Mouse (Mus musculus): ENCODE results near the gene Jak1. TPM values are rescaled to one million over a fixed set of nuclear protein-coding genes. Genes with fewer than 3 reads are reported as not detected.

Gene Jak1
- polyA plus RNA-seq, 2 experiments = 19.8 to 38.2 TPM

GRCm38 (mm10) chr4:101234753-101235152, 30.3 kb downstream of the Jak1 start:
- Histone ChIP-seq H3K9me3 (ENCODE audit: control insufficient read depth, low read length) (no peaks in the 10 kb centered on the region), H3K27ac (peak overlapping the region; percentile 66), H3K4me2 (ENCODE audit: low read depth) (peak overlapping the region; percentile 8), H3K4me3 (ENCODE audit: insufficient read depth in 1 of 2, low read depth in 2 of 2, low read length in 2 of 2) (no peak overlapping the region), H3K4me1 (replicated peaks; ENCODE audit: control insufficient read depth in 2 of 2, insufficient read depth in 2 of 2, low read length in 1 of 2) (peaks cover 47 to 56% of the 10 kb centered on the region in 2 experiments), H3K36me3 (replicated peaks; ENCODE audit: control insufficient read depth, insufficient read depth, low read depth) (no peaks in the 10 kb centered on the region), H3K27me3 (ENCODE audit: control insufficient read depth, insufficient read depth, low read length) (no peaks in the 10 kb centered on the region), H3K9ac (replicated peaks) (no peak overlapping the region)
- TF ChIP-seq CTCF (IDR thresholded peaks at IDR 0.05; ENCODE audit: low read depth) = no peak
- ATAC-seq (ENCODE audit: insufficient read depth) (peak; percentile 4; the same call in 1 of the 2 replicates), DNase-seq (ENCODE audit: low read depth in 3 of 3, low spot score in 3 of 3) (no peak)
- WGBS (ENCODE audit: insufficient replicate concordance) = 43% methylated on average over 1 of the region's 1 CpGs

GRCm38 (mm10) chr4:101234332-101234731, 30.8 kb downstream of the Jak1 start:
- no peak overlapping the region for H3K4me3 ChIP-seq (ENCODE audit: insufficient read depth in 1 of 2, low read depth in 2 of 2, low read length in 2 of 2)
- peaks cover 43 to 51% of the 10 kb centered on the region in 2 experiments for H3K4me1 ChIP-seq (replicated peaks; ENCODE audit: control insufficient read depth in 2 of 2, insufficient read depth in 2 of 2, low read length in 1 of 2)
- no peaks in the 10 kb centered on the region for H3K9me3 ChIP-seq (ENCODE audit: control insufficient read depth, low read length)
- DNase-seq (ENCODE audit: low read depth in 3 of 3, low spot score in 3 of 3) = no peak
- peak overlapping the region; percentile 8 for H3K4me2 ChIP-seq (ENCODE audit: low read depth)
- 50% methylated on average over 1 of the region's 1 CpGs for WGBS (ENCODE audit: insufficient replicate concordance)
- no peak overlapping the region for H3K9ac ChIP-seq (replicated peaks)
- TF ChIP-seq EP300 (IDR thresholded peaks at IDR 0.05; ENCODE audit: low read depth) = no peak
- TF ChIP-seq CTCF (IDR thresholded peaks at IDR 0.05; ENCODE audit: low read depth) = no peak
- peak overlapping the region; percentile 66 for H3K27ac ChIP-seq
- ATAC-seq (ENCODE audit: insufficient read depth) = peak; percentile 40; the same call in 1 of the 2 replicates
- no peaks in the 10 kb centered on the region for H3K36me3 ChIP-seq (replicated peaks; ENCODE audit: control insufficient read depth, insufficient read depth, low read depth)
- H3K27me3 ChIP-seq (ENCODE audit: control insufficient read depth, insufficient read depth, low read length) = no peaks in the 10 kb centered on the region

GRCm38 (mm10) chr4:101230621-101231020, 34.5 kb downstream of the Jak1 start:
- DNase-seq (ENCODE audit: low read depth in 3 of 3, low spot score in 3 of 3) = no peak
- 59% methylated on average over 2 of the region's 2 CpGs for WGBS (ENCODE audit: insufficient replicate concordance)
- TF ChIP-seq EP300 (IDR thresholded peaks at IDR 0.05; ENCODE audit: low read depth) (no peak), CTCF (IDR thresholded peaks at IDR 0.05; ENCODE audit: low read depth) (no peak)
- Histone ChIP-seq H3K9ac (replicated peaks) (no peak overlapping the region), H3K4me3 (ENCODE audit: insufficient read depth in 1 of 2, low read depth in 2 of 2, low read length in 2 of 2) (no peak overlapping the region), H3K27ac (no peak overlapping the region), H3K27me3 (ENCODE audit: control insufficient read depth, insufficient read depth, low read length) (no peaks in the 10 kb centered on the region), H3K9me3 (ENCODE audit: control insufficient read depth, low read length) (no peaks in the 10 kb centered on the region), H3K4me1 (replicated peaks; ENCODE audit: control insufficient read depth in 2 of 2, insufficient read depth in 2 of 2, low read length in 1 of 2) (peaks cover 24 to 32% of the 10 kb centered on the region in 2 experiments), H3K36me3 (replicated peaks; ENCODE audit: control insufficient read depth, insufficient read depth, low read depth) (no peaks in the 10 kb centered on the region), H3K4me2 (ENCODE audit: low read depth) (no peak overlapping the region)
- no peak for ATAC-seq (ENCODE audit: insufficient read depth)

GRCm38 (mm10) chr4:101227398-101227797, 37.7 kb downstream of the Jak1 start:
- no peak for ATAC-seq (ENCODE audit: insufficient read depth)
- Histone ChIP-seq H3K27ac (no peak overlapping the region), H3K9ac (replicated peaks) (no peak overlapping the region), H3K9me3 (ENCODE audit: control insufficient read depth, low read length) (no peaks in the 10 kb centered on the region), H3K36me3 (replicated peaks; ENCODE audit: control insufficient read depth, insufficient read depth, low read depth) (no peaks in the 10 kb centered on the region), H3K4me2 (ENCODE audit: low read depth) (no peak overlapping the region), H3K4me1 (replicated peaks; ENCODE audit: control insufficient read depth in 2 of 2, insufficient read depth in 2 of 2, low read length in 1 of 2) (peaks cover 7 to 16% of the 10 kb centered on the region in 2 experiments; a peak in 3 of 4 replicates), H3K27me3 (ENCODE audit: control insufficient read depth, insufficient read depth, low read length) (no peaks in the 10 kb centered on the region), H3K4me3 (ENCODE audit: insufficient read depth in 1 of 2, low read depth in 2 of 2, low read length in 2 of 2) (no peak overlapping the region)
- DNase-seq (ENCODE audit: low read depth in 3 of 3, low spot score in 3 of 3) = no peak
- WGBS (ENCODE audit: insufficient replicate concordance) = 69% methylated on average over 3 of the region's 3 CpGs
- TF ChIP-seq EP300 (IDR thresholded peaks at IDR 0.05; ENCODE audit: low read depth) (no peak), CTCF (IDR thresholded peaks at IDR 0.05; ENCODE audit: low read depth) (no peak)

GRCm38 (mm10) chr4:101225984-101226383, 39.1 kb downstream of the Jak1 start:
- H3K4me2 ChIP-seq (ENCODE audit: low read depth) = no peak overlapping the region
- WGBS (ENCODE audit: insufficient replicate concordance) = 75% methylated on average over 5 of the region's 5 CpGs
- H3K27ac ChIP-seq = no peak overlapping the region
- no peaks in the 10 kb centered on the region for H3K36me3 ChIP-seq (replicated peaks; ENCODE audit: control insufficient read depth, insufficient read depth, low read depth)
- peaks cover 9 to 22% of the 10 kb centered on the region in 2 experiments; a peak in 3 of 4 replicates for H3K4me1 ChIP-seq (replicated peaks; ENCODE audit: control insufficient read depth in 2 of 2, insufficient read depth in 2 of 2, low read length in 1 of 2)
- H3K4me3 ChIP-seq (ENCODE audit: insufficient read depth in 1 of 2, low read depth in 2 of 2, low read length in 2 of 2) = no peak overlapping the region
- H3K9ac ChIP-seq (replicated peaks) = no peak overlapping the region
- no peak for ATAC-seq (ENCODE audit: insufficient read depth)
- no peak for TF ChIP-seq CTCF (IDR thresholded peaks at IDR 0.05; ENCODE audit: low read depth)
- no peak for TF ChIP-seq EP300 (IDR thresholded peaks at IDR 0.05; ENCODE audit: low read depth)
- H3K9me3 ChIP-seq (ENCODE audit: control insufficient read depth, low read length) = no peaks in the 10 kb centered on the region
- no peaks in the 10 kb centered on the region for H3K27me3 ChIP-seq (ENCODE audit: control insufficient read depth, insufficient read depth, low read length)
- DNase-seq (ENCODE audit: low read depth in 3 of 3, low spot score in 3 of 3) = no peak
